Mouse (Mus musculus) E14TG2a.4 (cell line): Measurements from ENCODE around the gene Traf6.

Source experiments
- CTCF ChIP-seq: conservative IDR thresholded peaks from 2 replicates; pipeline ENCODE4 v1.5.1; 2014; ENCODE audit warnings: low read length
- NANOG ChIP-seq: IDR thresholded peaks from 2 replicates; pipeline ENCODE4 v1.6.1; 2014; ENCODE audit warnings: borderline replicate concordance, low read length, mixed read lengths
- POU5F1 ChIP-seq: IDR thresholded peaks from 2 replicates; pipeline ENCODE4 v1.6.1; 2014; ENCODE audit warnings: low read length, borderline replicate concordance

DNA sequence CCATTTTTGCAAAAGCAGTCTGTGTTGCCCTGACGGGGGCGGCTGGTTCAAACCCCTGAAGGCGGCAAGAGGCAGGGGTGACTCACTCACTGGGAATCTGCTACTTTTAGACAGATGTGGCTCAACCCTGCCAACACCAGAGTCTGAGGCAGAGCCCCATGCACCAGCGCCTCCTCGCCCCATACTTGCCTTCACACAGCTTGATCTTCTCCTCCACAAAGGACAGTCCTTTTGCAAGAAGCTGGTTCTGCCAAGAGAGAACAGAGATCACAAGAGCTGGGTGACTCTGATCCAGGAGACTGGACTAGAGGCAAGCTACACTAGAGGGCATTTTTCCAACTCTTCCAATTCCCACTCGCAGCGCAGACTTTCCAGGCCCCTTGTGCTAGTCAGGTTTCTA is 68.3 kb downstream of the Traf6 start:
- TF ChIP-seq CTCF (no peak), NANOG (no peak), POU5F1 (no peak)
